Mouse (Mus musculus): ENCODE data around the gene Vgll4. TPM values are rescaled to one million over a fixed set of nuclear protein-coding genes. Genes with fewer than 3 reads are reported as not detected.

Vgll4 gene
- polyA plus RNA-seq, 1 experiment from 2014 or later = 94.2 TPM

DNA sequence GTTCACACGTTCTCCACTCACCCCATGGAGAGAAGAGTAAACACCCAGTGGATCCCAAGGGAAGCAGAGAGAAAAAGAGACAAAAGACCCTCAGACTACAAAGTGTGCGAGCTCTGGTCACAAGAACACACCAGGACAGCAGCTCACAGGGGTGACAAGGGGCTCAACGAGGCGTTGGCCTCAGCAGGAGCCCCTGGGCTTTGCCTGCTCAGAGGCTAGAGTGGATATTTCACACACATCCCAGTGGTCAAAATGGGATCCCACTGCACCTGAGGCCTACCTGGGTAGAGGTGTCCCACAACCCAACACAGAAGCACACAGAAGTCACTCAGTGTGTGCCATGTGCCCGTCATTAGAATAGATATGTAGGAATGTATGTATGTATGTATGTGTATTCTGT, 84.7 kb downstream of the Vgll4 start:
- peaks cover 88% of the 10 kb centered on the region for H3K4me1 ChIP-seq
- ATAC-seq (ENCODE audit: low FRiP score) = no peak
- H3K4me2 ChIP-seq (replicated peaks) = no peak overlapping the region
- H3K27me3 ChIP-seq = no peaks in the 10 kb centered on the region
- H3K27ac ChIP-seq = 0 out of 2 replicates have a peak overlapping the region, but pooled peaks have one; percentile 23
- no peak overlapping the region for H3K9ac ChIP-seq
- WGBS = 78% methylated on average over 5 of the region's 5 CpGs
- H3K36me3 ChIP-seq = peaks cover 12% of the 10 kb centered on the region
- no peak overlapping the region for H3K4me3 ChIP-seq
- H3K9me3 ChIP-seq (replicated peaks) = no peaks in the 10 kb centered on the region

DNA sequence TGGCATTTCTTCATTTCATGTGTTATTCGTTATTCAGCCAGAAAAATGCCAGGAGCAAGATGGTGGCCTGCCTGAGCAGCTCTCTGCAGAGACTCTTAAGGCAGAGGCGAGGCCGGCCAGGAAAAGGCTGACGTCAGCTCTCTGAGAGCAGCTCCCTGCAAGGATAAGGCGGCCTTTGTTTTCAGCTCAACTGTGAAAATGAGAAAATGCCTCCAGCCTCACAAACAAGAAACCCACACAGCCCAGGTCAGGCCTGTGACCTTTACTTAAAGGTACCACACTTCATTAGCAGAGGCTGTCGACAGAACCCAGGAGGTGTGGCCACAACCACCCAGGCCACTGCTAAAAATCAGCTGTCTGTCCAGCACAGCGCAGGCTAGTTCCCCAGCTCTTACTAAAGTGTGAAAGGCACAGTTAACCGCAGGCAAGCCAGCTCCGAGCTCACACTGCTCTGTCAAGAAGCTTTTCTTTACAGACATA, 86.5 kb downstream of the Vgll4 start:
- Histone ChIP-seq H3K9me3 (replicated peaks) (no peaks in the 10 kb centered on the region), H3K4me1 (peaks cover 91% of the 10 kb centered on the region), H3K27me3 (no peaks in the 10 kb centered on the region), H3K9ac (0 out of 2 replicates have a peak overlapping the region, but pooled peaks have one; percentile 29), H3K4me2 (replicated peaks) (peak overlapping the region; percentile 20), H3K36me3 (peaks cover 12% of the 10 kb centered on the region), H3K27ac (peak overlapping the region; percentile 95), H3K4me3 (0 out of 2 replicates have a peak overlapping the region, but pooled peaks have one; percentile 1)
- WGBS = 2% methylated on average over 9 of the region's 9 CpGs
- peak; percentile 92 for ATAC-seq (ENCODE audit: low FRiP score)

DNA sequence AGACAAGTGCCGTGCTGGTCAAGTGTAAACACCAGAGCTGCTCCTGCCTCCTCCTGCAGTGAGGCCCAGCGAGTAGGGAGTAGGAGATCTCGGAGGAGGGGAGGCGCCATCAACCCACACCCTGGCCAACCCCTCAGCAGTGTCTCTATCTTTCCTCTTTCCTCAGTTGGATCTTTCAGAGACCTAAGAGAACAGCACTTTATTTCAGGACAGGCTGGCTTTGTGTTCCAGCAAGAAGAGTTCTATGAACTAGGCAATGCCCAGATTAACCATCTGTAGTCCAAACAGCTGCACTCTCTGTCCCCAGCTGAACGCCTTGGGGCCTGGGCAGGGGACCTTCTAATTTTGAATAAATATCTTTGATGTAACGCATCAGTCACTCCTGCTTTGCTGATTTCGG, 87.1 kb downstream of the Vgll4 start:
- Histone ChIP-seq H3K27ac (peak overlapping the region; percentile 95), H3K9me3 (replicated peaks) (no peaks in the 10 kb centered on the region), H3K4me1 (peaks cover 93% of the 10 kb centered on the region), H3K36me3 (peaks cover 12% of the 10 kb centered on the region), H3K4me3 (no peak overlapping the region), H3K4me2 (replicated peaks) (peak overlapping the region; percentile 20), H3K27me3 (no peaks in the 10 kb centered on the region), H3K9ac (peak overlapping the region; percentile 47; the same call in 1 of the 2 replicates)
- 6% methylated on average over 6 of the region's 7 CpGs for WGBS
- peak; percentile 64 for ATAC-seq (ENCODE audit: low FRiP score)

DNA sequence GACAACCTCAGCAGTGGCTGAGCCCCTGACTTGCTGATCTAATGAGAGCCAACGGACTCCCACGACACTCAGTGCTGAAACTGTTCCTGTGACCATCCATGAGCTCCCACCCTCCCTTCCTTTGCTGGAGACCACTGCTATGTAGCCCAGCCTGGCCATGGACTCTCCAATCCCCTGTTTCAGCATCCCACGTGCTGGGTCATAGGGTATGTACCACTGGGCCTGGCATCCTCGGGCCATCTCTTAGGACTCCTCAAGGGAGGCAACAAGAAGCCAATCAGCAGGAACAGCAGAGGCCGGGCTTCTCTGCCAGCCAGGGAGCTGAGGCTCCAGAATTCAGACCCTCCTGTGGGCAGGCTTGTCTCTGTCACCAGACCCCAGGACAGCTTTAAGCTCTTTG, 87.6 kb downstream of the Vgll4 start:
- peak overlapping the region; percentile 95 for H3K27ac ChIP-seq
- no peaks in the 10 kb centered on the region for H3K27me3 ChIP-seq
- peak overlapping the region; percentile 20 for H3K4me2 ChIP-seq (replicated peaks)
- peak overlapping the region; percentile 47; the same call in 1 of the 2 replicates for H3K9ac ChIP-seq
- H3K4me1 ChIP-seq = peaks cover 93% of the 10 kb centered on the region
- H3K36me3 ChIP-seq = peaks cover 12% of the 10 kb centered on the region
- no peak overlapping the region for H3K4me3 ChIP-seq
- ATAC-seq (ENCODE audit: low FRiP score) = no peak
- 36% methylated on average over 5 of the region's 5 CpGs for WGBS
- H3K9me3 ChIP-seq (replicated peaks) = no peaks in the 10 kb centered on the region

DNA sequence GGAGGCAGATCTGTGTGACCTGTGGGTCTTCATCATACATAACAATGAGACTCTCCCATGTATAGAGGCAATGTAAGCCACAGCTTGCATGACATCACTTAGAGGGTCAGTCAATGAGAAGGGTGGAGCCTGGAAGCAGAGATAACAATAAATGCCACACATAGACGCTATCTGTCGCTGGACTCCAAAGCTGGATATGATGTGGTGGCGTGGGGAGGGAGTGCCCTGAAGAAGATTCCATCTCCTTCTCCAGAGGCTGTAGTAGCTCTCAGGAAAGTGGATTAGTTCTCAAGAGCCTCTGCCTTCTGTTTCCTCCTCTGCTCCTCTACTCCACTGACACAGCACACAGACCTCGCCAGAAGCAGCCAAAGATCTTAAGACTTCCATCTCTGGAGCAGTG, 89.0 kb downstream of the Vgll4 start:
- ATAC-seq (ENCODE audit: low FRiP score) = no peak
- no peak overlapping the region for H3K4me3 ChIP-seq
- H3K27me3 ChIP-seq = no peaks in the 10 kb centered on the region
- no peak overlapping the region for H3K9ac ChIP-seq
- no peak overlapping the region for H3K27ac ChIP-seq
- WGBS = 81% methylated on average over 4 of the region's 4 CpGs
- H3K4me1 ChIP-seq = peaks cover 93% of the 10 kb centered on the region
- no peak overlapping the region for H3K4me2 ChIP-seq (replicated peaks)
- H3K9me3 ChIP-seq (replicated peaks) = no peaks in the 10 kb centered on the region
- H3K36me3 ChIP-seq = peaks cover 12% of the 10 kb centered on the region

DNA sequence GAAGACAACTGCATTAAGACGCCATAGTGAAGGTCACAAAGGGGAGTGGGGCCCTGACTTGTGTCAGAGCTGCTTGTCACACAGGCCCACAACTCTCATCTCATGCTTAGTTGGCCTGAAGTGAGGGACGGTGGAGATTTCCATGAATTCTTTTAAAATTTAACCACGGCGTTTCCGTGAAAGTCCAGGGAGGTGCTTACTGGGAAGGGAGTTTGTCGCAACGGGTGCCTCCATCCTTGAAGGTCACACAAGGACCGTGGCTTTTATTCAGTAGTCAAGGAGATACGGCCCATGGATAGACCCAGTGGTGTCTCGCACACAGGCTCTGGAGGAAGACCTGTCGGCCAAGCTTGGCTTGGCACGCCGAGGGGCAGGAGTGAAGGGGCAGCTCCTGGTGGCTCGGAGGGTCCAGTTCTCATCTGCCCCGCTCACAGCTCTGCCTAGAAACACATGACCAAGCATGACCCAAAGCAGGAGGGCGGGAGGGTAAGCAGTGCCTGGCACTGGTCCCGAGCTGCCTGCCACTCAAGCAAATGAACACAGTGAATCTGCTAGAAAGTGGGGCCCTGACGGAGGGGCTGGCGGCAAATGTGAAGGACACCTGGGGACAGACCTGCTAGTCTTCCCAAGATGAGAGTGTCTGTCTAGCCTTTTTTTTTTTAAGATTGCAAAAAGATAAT, 90.8 kb downstream of the Vgll4 start:
- WGBS = 77% methylated on average over 19 of the region's 19 CpGs
- no peak for ATAC-seq (ENCODE audit: low FRiP score)
- Histone ChIP-seq H3K4me1 (peaks cover 96% of the 10 kb centered on the region), H3K4me2 (replicated peaks) (no peak overlapping the region), H3K9ac (no peak overlapping the region), H3K36me3 (no peaks in the 10 kb centered on the region), H3K9me3 (replicated peaks) (no peaks in the 10 kb centered on the region), H3K4me3 (no peak overlapping the region; the same call in 1 of the 2 replicates), H3K27ac (peak overlapping the region; percentile 17; the same call in 1 of the 2 replicates), H3K27me3 (no peaks in the 10 kb centered on the region)

DNA sequence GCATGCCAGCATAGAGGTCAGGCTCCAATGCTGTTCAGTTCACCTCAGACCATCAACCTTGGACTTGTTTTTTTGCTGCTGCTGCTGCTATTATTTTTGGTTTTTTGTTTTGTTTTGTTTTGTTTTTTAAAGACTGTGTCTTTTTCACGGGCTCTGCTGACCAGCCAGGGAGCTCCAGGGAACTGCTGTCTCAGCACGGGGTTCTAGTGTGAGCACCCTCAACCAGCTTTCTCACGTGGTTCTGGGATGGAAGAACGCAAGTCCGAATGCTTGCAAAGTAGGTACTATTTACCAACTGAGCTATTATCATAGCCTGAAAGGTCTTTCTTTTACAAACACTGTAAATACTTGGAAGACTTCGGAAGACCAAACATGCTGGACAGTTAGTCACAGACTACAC, 93.2 kb downstream of the Vgll4 start:
- H3K4me3 ChIP-seq = no peak overlapping the region
- H3K4me1 ChIP-seq = peaks cover 89% of the 10 kb centered on the region
- H3K27me3 ChIP-seq = no peaks in the 10 kb centered on the region
- H3K36me3 ChIP-seq = no peaks in the 10 kb centered on the region
- H3K9ac ChIP-seq = no peak overlapping the region
- H3K4me2 ChIP-seq (replicated peaks) = no peak overlapping the region
- peak overlapping the region; percentile 94 for H3K27ac ChIP-seq
- no peak for ATAC-seq (ENCODE audit: low FRiP score)
- no peaks in the 10 kb centered on the region for H3K9me3 ChIP-seq (replicated peaks)
- WGBS = 68% methylated on average over 6 of the region's 6 CpGs

DNA sequence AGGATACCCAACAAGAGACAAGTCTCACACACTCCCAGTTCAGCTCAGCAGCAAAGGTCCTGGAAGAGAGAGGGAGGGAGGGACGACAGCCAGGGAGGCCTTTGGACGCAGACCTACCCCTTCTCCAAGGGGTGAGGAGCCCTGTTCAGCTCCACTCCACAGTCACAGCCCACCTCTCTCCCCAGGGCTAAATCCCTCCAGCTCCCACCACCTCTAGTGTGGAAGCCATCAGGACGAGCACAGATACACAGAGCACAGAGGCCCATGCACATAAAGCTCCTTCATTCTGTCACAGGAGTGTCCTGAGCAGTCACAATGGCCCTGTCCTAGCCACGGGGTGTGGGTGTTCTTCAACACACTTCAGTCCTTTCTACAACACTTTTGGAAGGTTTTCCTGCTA, 93.8 kb downstream of the Vgll4 start:
- WGBS = 28% methylated on average over 4 of the region's 4 CpGs
- Histone ChIP-seq H3K36me3 (no peaks in the 10 kb centered on the region), H3K9me3 (replicated peaks) (no peaks in the 10 kb centered on the region), H3K4me3 (no peak overlapping the region), H3K27ac (peak overlapping the region; percentile 94), H3K9ac (0 out of 2 replicates have a peak overlapping the region, but pooled peaks have one; percentile 47), H3K4me2 (replicated peaks) (no peak overlapping the region), H3K4me1 (peaks cover 86% of the 10 kb centered on the region), H3K27me3 (no peaks in the 10 kb centered on the region)
- no peak for ATAC-seq (ENCODE audit: low FRiP score)

DNA sequence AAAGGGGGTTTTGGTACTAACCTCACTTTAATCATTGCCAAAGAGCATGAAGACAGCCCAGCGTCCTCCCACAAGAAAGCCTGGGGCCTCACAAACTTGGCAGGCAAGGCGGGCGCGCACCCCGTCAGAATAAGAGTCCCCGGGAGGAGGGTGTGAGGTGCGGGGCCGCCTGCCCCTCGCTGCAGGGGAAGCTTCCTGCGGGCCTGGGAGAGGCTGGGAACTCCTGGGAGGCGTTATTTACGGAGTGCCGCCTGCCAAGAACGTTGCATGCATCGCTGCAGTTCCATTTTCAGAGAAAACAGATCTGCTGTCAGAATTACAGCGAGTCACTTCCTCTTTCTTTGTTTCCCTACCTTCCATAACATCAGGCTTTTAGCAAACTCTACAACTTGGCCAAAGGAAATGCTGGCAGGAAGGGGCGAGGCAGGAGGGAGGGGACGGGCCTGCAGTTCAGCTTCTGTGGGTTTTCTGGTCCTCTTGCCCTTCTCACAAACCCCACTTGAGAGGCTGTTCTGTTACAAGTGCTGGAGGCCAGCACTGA, 94.7 kb downstream of the Vgll4 start:
- peak overlapping the region; percentile 71 for H3K9ac ChIP-seq
- H3K4me3 ChIP-seq = peak overlapping the region; percentile 38
- peaks cover 86% of the 10 kb centered on the region for H3K4me1 ChIP-seq
- no peaks in the 10 kb centered on the region for H3K27me3 ChIP-seq
- H3K4me2 ChIP-seq (replicated peaks) = peak overlapping the region; percentile 69
- peak overlapping the region; percentile 94 for H3K27ac ChIP-seq
- under 1% methylated on average over 18 of the region's 18 CpGs for WGBS
- no peaks in the 10 kb centered on the region for H3K9me3 ChIP-seq (replicated peaks)
- ATAC-seq (ENCODE audit: low FRiP score) = peak; percentile 82
- H3K36me3 ChIP-seq = no peaks in the 10 kb centered on the region

DNA sequence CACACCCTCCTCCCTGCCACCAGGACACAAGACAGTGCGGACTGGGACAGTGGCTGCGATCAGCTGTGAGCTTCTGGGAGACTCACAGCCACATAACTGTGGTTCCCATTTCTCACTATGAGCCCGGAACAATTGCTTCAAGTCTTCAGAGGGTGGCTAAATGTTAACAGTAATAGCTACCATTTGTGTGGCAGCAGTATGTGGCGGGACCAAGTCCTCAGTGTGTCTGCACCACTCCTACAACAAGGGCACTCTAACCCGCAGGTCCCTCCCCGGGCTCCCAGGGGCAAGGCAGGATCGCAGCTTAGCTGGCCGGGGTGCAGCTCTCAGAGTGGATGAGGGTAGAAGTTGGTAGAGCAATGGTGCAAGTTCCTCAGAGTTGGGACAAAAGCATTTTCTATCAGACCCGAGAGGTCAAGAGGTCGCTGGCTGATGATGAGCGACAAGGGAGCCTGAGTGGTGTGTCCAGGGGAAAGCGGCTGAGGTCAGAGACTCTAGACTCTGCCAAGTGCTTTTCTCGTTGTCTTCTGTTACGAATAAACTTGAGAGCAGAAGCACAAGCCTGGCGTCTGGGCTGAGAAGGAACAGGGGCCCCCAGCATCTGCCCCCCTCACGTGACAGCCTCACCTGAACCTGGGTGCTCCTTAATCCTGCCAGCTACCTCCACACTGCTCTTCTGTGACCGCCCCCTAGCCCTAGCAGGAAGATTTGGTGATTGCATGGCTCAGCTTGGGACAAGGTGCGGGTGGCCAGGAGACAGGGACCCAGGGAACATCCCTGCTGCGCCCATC, 95.5 kb downstream of the Vgll4 start:
- WGBS = 9% methylated on average over 19 of the region's 19 CpGs
- Histone ChIP-seq H3K36me3 (no peaks in the 10 kb centered on the region), H3K4me2 (replicated peaks) (peak overlapping the region; percentile 69), H3K9me3 (replicated peaks) (no peaks in the 10 kb centered on the region), H3K27ac (peak overlapping the region; percentile 94), H3K4me3 (peak overlapping the region; percentile 38), H3K27me3 (no peaks in the 10 kb centered on the region), H3K4me1 (peaks cover 86% of the 10 kb centered on the region), H3K9ac (peak overlapping the region; percentile 71)
- ATAC-seq (ENCODE audit: low FRiP score) = peak; percentile 78

DNA sequence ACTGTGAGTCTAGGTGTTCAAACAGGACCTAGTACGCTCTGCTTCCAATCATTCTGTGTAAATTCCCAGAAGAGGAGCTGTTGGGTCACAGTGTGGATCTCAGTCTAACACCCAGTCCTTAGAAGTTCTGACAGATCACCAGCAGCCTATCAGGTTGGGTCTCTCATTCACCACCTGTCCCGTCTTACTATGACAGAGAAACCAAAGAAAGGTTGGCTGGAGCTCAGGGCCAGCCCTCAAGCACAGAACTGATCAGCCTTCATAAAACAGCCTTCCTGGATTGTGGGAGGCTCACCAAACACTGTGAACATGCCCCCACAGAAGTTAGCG, 96.0 kb downstream of the Vgll4 start:
- Histone ChIP-seq H3K36me3 (no peaks in the 10 kb centered on the region), H3K9me3 (replicated peaks) (no peaks in the 10 kb centered on the region), H3K4me2 (replicated peaks) (peak overlapping the region; percentile 69), H3K4me3 (peak overlapping the region; percentile 38), H3K4me1 (peaks cover 85% of the 10 kb centered on the region), H3K27ac (peak overlapping the region; percentile 94), H3K9ac (peak overlapping the region; percentile 71), H3K27me3 (no peaks in the 10 kb centered on the region)
- WGBS = 64% methylated on average over 3 of the region's 3 CpGs
- no peak for ATAC-seq (ENCODE audit: low FRiP score)

DNA sequence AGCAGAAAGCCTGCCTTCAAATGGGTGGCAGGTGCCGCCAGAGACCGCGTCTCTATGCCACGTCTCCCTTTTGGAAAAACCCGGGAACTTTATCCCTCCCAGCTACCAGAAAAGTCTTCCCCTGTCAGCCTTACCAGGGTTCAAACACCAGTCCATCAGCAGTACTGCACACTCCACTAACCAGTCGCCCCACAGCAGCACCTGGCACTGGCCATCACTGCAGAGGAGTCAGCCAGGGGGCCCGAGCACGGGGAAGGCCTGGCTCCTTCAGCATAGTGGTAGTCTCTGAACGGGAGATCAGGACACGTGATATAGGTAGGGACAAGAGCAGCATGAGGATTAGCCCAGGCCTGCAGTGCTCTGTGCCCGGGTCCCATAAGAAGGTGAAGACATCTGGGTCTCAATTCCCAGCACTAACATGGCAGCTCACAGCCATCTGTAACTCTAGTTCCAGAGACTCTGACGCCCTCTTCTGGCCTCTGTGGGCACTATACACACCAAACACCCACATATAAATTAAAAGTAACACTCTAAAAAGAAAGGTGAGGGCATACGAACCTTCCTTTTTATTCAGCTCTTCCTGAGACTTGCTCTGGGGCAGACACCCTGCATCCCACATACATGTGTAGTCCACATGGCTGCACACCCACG, 98.7 kb downstream of the Vgll4 start:
- H3K27ac ChIP-seq = peak overlapping the region; percentile 44; the same call in 1 of the 2 replicates
- no peak overlapping the region for H3K4me3 ChIP-seq
- no peak overlapping the region for H3K4me2 ChIP-seq (replicated peaks)
- no peaks in the 10 kb centered on the region for H3K9me3 ChIP-seq (replicated peaks)
- H3K9ac ChIP-seq = no peak overlapping the region
- no peak for ATAC-seq (ENCODE audit: low FRiP score)
- H3K4me1 ChIP-seq = peaks cover 65% of the 10 kb centered on the region
- no peaks in the 10 kb centered on the region for H3K27me3 ChIP-seq
- no peaks in the 10 kb centered on the region for H3K36me3 ChIP-seq
- WGBS = 88% methylated on average over 14 of the region's 14 CpGs
